Mouse (Mus musculus): ENCODE results near the gene Bloc1s3.

- TF ChIP-seq EP300 (IDR thresholded peaks at IDR 0.05) (peak; percentile 32; the same call in 1 of the 2 replicates), CTCF (IDR thresholded peaks at IDR 0.05) (no peak)
Measured at GRCm38 (mm10) chr7:19546007-19546406, 37.8 kb upstream of the Bloc1s3 start.
